Mouse (Mus musculus) kidney, embryonic 15.5 days (tissue): ENCODE measurements around the gene Hist2h2bb. TPM values are rescaled to one million over a fixed set of nuclear protein-coding genes. Genes with fewer than 3 reads are reported as not detected.

Experiments
- ATAC-seq: fragments of 200-750 bp; cut with Nextera tagmentation; replicated peaks from 2 replicates; pipeline ENCODE4 v1.8.0; 2017; ENCODE audit warnings: moderate TSS enrichment; ENCODE audit not compliant: low FRiP score
- H3K27ac ChIP-seq: fragments of 300-500 bp; sonication (generic); 2 replicates; pipeline ENCODE4 v1.5.1; 2015; ENCODE audit warnings: mild to moderate bottlenecking, inconsistent platforms
- H3K27me3 ChIP-seq: fragments of 300-500 bp; sonication (generic); 2 replicates; pipeline ENCODE4 v1.6.1; 2015; ENCODE audit warnings: inconsistent platforms
- H3K36me3 ChIP-seq: fragments of 300-500 bp; sonication (generic); 2 replicates; pipeline ENCODE4 v1.6.1; 2015; ENCODE audit warnings: inconsistent platforms
- H3K4me1 ChIP-seq: fragments of 300-500 bp; sonication (generic); 2 replicates; pipeline ENCODE4 v1.6.1; 2015; ENCODE audit warnings: inconsistent platforms
- H3K4me2 ChIP-seq: fragments of 300-500 bp; sonication (generic); 2 replicates; pipeline ENCODE4 v1.6.1; 2015; ENCODE audit warnings: moderate library complexity, mild to moderate bottlenecking, inconsistent platforms
- H3K4me3 ChIP-seq: fragments of 300-500 bp; sonication (generic); replicated peaks from 2 replicates; pipeline ENCODE4 v1.5.1; 2015; ENCODE audit warnings: mild to moderate bottlenecking, inconsistent platforms
- H3K9ac ChIP-seq: fragments of 300-500 bp; sonication (generic); 2 replicates; pipeline ENCODE4 v1.6.1; 2015; ENCODE audit warnings: mild to moderate bottlenecking, inconsistent platforms
- H3K9me3 ChIP-seq: fragments of 300-500 bp; sonication (generic); replicated peaks from 2 replicates; pipeline ENCODE4 v1.6.1; 2016; ENCODE audit warnings: inconsistent platforms
- WGBS: fragments of 180-500 bp; shearing (Covaris S2); methylation state at CpG from one replicate; pipeline ENCODE4 v1.1.7; 2015; ENCODE audit warnings: mixed read lengths; 5-methylcytosine and 5-hydroxymethylcytosine counted together
- microRNA-seq: library from miRNA; unstranded; fragments of <30 nt; microRNA quantifications from one replicate; pipeline ENCODE4, GENCODE M21; 2016
- polyA plus RNA-seq: library from polyadenylated mRNA; unstranded; fragments of >200 nt; fragmentation: Nextera tagmentation; extraction: Ambion mirVana; gene quantifications from 2 replicates; pipeline ENCODE4 v1.2.1, GENCODE M21; 2015

Hist2h2bb gene
- polyA plus RNA-seq, 1 experiment from 2014 or later = 17.8 TPM

DNA sequence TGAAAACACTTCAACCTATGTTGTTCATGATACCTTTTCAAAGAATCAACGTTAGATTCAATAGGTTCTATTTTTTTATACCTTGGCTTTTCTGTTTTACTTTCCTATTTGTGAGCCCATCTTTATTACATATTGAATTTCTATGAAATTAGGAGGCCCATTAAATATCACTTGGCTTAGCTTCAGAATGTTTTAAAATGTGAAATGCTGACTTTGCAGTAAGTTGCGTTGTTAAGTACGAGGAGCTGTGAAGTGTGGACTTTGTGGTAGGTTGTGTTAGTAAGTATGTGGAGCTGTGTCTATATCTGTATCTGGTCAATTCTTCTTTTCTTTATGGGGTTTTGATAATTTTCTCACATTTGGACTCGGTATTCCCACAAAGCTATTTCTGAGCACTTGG is 28.8 kb downstream of the Hist2h2bb start:
- Histone ChIP-seq H3K4me3 (no peak overlapping the region), H3K36me3 (no peaks in the 10 kb centered on the region), H3K9me3 (no peaks in the 10 kb centered on the region), H3K9ac (no peak overlapping the region), H3K4me2 (no peak overlapping the region), H3K4me1 (no peaks in the 10 kb centered on the region), H3K27me3 (peaks cover 13% of the 10 kb centered on the region), H3K27ac (no peak overlapping the region)
- 94% methylated on average over 4 of the region's 4 CpGs for WGBS
- ATAC-seq = no peak

DNA sequence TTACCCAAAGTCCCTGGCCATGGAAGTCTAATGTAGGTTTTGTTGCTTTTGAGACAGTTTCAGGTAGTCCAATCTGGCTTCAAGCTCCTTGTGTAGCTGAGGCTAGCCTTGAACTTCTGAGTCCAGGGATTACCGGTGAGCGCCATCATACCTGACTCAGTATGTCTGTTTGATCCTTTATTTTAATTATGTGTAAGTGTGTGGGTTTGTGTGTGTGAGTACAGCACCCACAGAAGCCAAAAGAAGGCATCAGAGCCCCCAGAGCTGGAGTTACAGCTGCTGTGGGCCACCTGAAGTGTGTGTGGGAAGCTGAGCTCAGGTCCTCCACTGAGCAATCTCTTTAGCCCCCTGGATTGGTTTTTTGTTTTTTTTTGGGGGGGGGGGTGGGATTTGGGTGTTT is 30.0 kb downstream of the Hist2h2bb start:
- 91% methylated on average over 2 of the region's 2 CpGs for WGBS
- no peak for ATAC-seq

DNA sequence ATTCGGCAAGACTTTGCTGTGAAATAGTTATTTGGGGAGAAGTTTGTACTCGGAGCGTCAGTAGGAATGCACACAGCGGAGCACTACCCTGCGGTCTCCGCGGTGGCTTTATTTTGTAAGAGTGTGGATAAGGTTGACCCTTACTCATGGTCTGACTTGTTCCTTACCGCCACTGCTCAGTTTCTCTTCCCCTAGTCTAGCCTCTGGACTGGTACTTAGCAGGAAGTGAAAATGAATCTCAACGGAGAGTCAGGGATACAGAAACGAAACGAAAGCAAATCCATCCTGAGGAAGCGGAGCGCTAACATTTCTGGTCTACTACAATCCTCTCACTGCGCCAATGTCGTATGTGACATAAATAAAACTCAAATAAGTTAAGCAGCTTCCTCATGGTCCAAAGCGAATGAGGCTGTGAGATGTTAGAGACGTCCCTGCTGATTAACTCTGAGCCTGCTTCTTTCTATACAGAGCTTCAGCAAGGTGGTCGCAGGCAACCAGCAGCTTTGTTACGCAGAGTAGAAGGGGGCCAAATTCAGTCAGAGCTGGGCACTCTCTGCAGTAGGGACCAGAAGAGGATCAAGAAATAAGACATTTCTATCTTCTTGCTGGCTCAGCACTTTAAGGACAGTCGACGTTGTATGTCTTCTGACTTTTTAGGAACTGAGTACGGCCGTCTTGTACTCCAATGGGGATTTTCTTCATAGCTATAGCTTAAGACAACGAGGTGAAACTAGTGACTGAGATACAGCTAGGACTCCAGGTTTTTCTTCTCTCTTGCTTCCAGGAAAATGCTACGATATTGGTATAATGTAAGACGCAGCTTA is 31.4 kb downstream of the Hist2h2bb start:
- 74% methylated on average over 26 of the region's 26 CpGs for WGBS
- H3K4me1 ChIP-seq = no peaks in the 10 kb centered on the region

More for the DNA sequence above, 30.0 kb downstream of the Hist2h2bb start:
- Histone ChIP-seq H3K36me3 (no peaks in the 10 kb centered on the region), H3K27ac (no peak overlapping the region), H3K4me2 (no peak overlapping the region), H3K4me3 (no peak overlapping the region), H3K27me3 (peaks cover 9% of the 10 kb centered on the region; the same call in 1 of the 2 replicates), H3K4me1 (no peaks in the 10 kb centered on the region), H3K9ac (no peak overlapping the region), H3K9me3 (no peaks in the 10 kb centered on the region)

DNA sequence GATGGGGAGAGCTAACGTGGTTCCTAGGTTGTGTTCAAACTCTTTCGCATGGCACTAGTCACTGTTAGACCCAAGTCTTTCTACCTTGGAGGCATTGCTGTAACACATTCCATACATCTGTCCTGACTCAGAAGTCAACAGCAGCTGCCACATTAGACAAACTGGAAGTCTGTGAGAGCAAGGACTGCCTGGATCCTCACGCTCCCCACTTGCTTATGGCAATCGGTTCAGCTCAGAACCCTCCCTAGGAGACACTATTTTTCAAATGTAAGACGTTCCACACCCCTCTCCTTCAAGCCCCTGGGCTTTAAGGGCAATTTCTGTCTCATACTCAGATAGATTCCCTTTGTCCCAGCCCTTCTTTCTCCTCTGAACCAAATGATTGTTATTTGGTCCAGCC is 32.5 kb downstream of the Hist2h2bb start:
- H3K4me3 ChIP-seq = no peak overlapping the region
- 88% methylated on average over 5 of the region's 5 CpGs for WGBS
- H3K9me3 ChIP-seq = no peaks in the 10 kb centered on the region
- no peak overlapping the region for H3K9ac ChIP-seq
- H3K27me3 ChIP-seq = peaks cover 15% of the 10 kb centered on the region
- H3K36me3 ChIP-seq = no peaks in the 10 kb centered on the region
- H3K4me2 ChIP-seq = no peak overlapping the region
- H3K4me1 ChIP-seq = no peaks in the 10 kb centered on the region
- H3K27ac ChIP-seq = no peak overlapping the region
- no peak for ATAC-seq

More for the DNA sequence above, 31.4 kb downstream of the Hist2h2bb start:
- H3K4me3 ChIP-seq = peak overlapping the region; percentile 24
- no peaks in the 10 kb centered on the region for H3K36me3 ChIP-seq
- no peak overlapping the region for H3K9ac ChIP-seq
- H3K9me3 ChIP-seq = no peaks in the 10 kb centered on the region
- H3K27ac ChIP-seq = no peak overlapping the region
- ATAC-seq = no peak
- H3K4me2 ChIP-seq = peak overlapping the region; percentile 40
- H3K27me3 ChIP-seq = peaks cover 12% of the 10 kb centered on the region; the same call in 1 of the 2 replicates

DNA sequence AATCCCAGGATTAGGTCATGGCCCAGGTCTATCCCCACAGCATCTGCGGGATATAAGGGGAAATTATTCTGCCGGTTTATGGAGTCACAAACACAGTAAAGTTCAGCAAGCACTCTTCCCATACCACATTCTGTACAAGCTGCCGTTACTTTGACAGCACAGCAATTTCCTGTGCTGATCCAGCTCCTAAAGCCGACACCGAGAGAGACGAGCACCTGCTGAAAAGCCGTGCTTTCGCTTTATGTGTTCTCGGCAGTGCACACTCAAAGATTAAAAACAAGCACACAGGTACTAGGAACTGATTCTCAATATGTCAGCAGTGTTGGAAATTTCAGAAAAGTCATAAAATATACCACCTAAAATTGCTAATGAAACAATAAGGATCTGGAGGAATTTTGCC is 37.0 kb downstream of the Hist2h2bb start:
- Histone ChIP-seq H3K27me3 (peaks cover 8% of the 10 kb centered on the region), H3K4me1 (no peaks in the 10 kb centered on the region), H3K4me2 (no peak overlapping the region), H3K9ac (no peak overlapping the region), H3K9me3 (no peaks in the 10 kb centered on the region), H3K27ac (no peak overlapping the region), H3K36me3 (no peaks in the 10 kb centered on the region), H3K4me3 (no peak overlapping the region)
- no peak for ATAC-seq
- 55% methylated on average over 9 of the region's 9 CpGs for WGBS

DNA sequence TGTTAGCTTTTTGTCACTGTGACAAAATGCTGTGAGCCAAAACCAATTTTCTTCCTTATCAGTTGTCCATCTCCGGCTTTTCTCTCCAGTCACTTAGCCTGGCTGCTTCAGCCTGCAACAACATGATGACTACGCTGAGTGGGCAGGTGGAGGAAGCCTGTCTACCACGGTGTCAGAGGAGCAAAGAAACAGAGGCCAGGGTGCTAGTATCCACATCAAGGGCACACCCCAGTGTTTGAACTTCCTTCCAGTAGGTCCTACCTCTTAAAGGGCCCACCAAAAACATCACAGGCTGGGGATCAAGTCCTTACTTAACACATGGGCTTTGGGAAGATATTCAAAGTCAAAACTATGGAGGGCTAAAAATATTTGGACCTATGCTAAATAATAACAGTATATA is 39.9 kb downstream of the Hist2h2bb start:
- H3K36me3 ChIP-seq = no peaks in the 10 kb centered on the region
- H3K4me2 ChIP-seq = no peak overlapping the region
- no peaks in the 10 kb centered on the region for H3K4me1 ChIP-seq
- H3K9me3 ChIP-seq = no peaks in the 10 kb centered on the region
- no peak overlapping the region for H3K27ac ChIP-seq
- H3K27me3 ChIP-seq = peaks cover 5% of the 10 kb centered on the region
- 52% methylated on average over 3 of the region's 3 CpGs for WGBS
- no peak for ATAC-seq
- H3K9ac ChIP-seq = no peak overlapping the region
- H3K4me3 ChIP-seq = no peak overlapping the region

DNA sequence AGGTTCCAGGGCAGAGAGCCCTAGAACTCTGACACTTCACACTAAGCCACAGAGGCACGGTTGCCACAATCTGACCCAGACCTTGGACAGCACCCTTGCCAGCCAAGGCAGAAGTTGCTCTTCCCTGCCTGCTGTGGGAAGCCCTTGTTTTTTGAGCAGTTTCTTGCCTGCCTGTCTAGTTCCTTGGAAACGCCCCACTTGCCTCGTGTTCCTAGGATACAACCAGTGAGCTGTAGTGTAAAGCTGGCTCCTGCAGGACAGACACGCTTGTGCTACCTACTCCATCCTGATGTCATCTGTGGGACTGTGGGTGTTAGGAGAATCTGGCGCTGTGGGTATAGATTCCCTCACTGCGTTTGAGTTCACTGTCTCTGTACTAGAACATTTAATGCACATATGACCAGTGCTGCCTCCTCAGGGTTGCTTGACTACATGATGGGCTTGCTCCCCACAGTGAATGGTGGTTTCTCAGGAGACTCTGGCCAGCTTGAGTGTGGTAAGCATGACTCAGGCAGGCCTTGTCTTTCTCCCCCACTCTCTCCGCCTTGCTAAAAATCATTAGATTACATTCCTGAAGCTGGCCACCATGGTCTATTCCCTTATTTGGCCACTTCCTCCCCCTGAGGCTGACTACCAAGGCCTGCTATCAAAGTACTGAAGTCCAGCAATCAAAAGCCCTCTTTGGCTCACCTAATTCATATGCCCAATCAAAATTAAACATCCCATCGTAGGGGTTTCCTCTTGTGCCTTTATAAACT is 43.0 kb downstream of the Hist2h2bb start:
- no peak overlapping the region for H3K4me3 ChIP-seq
- H3K27ac ChIP-seq = no peak overlapping the region
- no peak overlapping the region for H3K9ac ChIP-seq
- WGBS = 60% methylated on average over 8 of the region's 8 CpGs
- ATAC-seq = no peak
- H3K36me3 ChIP-seq = no peaks in the 10 kb centered on the region
- no peaks in the 10 kb centered on the region; the same call in 1 of the 2 replicates for H3K27me3 ChIP-seq
- no peaks in the 10 kb centered on the region for H3K9me3 ChIP-seq
- no peaks in the 10 kb centered on the region for H3K4me1 ChIP-seq
- H3K4me2 ChIP-seq = no peak overlapping the region

Small RNA genes within 50 kb of the gene (microRNA-seq; reads per million reads assigned to microRNA genes)
- gene Gm44492 = 0.44 reads per million
- gene Gm47311 = not detected
- not detected for gene Gm47313

Other genes starting within 250 kb of the Hist2h2bb start
- 39.0 and 39.1 TPM in 2 replicates for gene Vps45, start 211.3 kb upstream of the Hist2h2bb start, polyA plus RNA-seq
- gene Otud7b, start 165.2 kb upstream of the Hist2h2bb start, polyA plus RNA-seq = 21.0 and 22.0 TPM in 2 replicates
- gene Mtmr11, start 107.7 kb upstream of the Hist2h2bb start, polyA plus RNA-seq = 24.6 and 29.7 TPM in 2 replicates
- gene Sf3b4, start 97.4 kb upstream of the Hist2h2bb start, polyA plus RNA-seq = 184 and 193 TPM in 2 replicates
- gene Sv2a, start 88.6 kb upstream of the Hist2h2bb start, polyA plus RNA-seq = 3.0 and 4.9 TPM in 2 replicates
- 55.2 and 59.4 TPM in 2 replicates for gene Bola1, start 50.0 kb upstream of the Hist2h2bb start, polyA plus RNA-seq
- gene Hist2h2ab, start 49.9 kb upstream of the Hist2h2bb start, polyA plus RNA-seq = 0.86 and 0.90 TPM in 2 replicates
- 10.8 and 11.3 TPM in 2 replicates for gene Hist2h2ac, start 48.9 kb upstream of the Hist2h2bb start, polyA plus RNA-seq
- gene Hist2h2be, start 48.6 kb upstream of the Hist2h2bb start, polyA plus RNA-seq = 12.2 and 12.6 TPM in 2 replicates
- gene Hist2h3c2, start 30.6 kb upstream of the Hist2h2bb start, polyA plus RNA-seq = 7.9 TPM in 2 replicates
- gene Hist2h2aa2, start 29.5 kb upstream of the Hist2h2bb start, polyA plus RNA-seq = 42.2 and 50.0 TPM in 2 replicates
- 28.0 and 29.7 TPM in 2 replicates for gene Hist2h2aa1, start 24.3 kb upstream of the Hist2h2bb start, polyA plus RNA-seq
- gene Hist2h3c1, start 23.1 kb upstream of the Hist2h2bb start, polyA plus RNA-seq = 0.55 and 1.2 TPM in 2 replicates
- 11.6 and 14.3 TPM in 2 replicates for gene Hist2h4, start 6.4 kb upstream of the Hist2h2bb start, polyA plus RNA-seq
- 59.3 and 75.1 TPM in 2 replicates for gene Hist2h3b, start 1.1 kb upstream of the Hist2h2bb start, polyA plus RNA-seq
- 1.7 TPM in 2 replicates for gene Fcgr1, start 24.2 kb downstream of the Hist2h2bb start, polyA plus RNA-seq
- 0.15 TPM in 1 of 2 replicates, not detected in the other for gene BC107364, start 182.6 kb downstream of the Hist2h2bb start, polyA plus RNA-seq